Mouse (Mus musculus) hindlimb bud, embryonic 11.5 days (tissue): Measurements from ENCODE around the gene Slc6a4.

ENCODE experiments used
- DNase-seq: peaks from one replicate; pipeline ENCODE4 v3.0.0-alpha.2; 2012; ENCODE audit warnings: low read depth, low spot score; ENCODE audit errors: extremely low spot score

Slc6a4 gene

DNA sequence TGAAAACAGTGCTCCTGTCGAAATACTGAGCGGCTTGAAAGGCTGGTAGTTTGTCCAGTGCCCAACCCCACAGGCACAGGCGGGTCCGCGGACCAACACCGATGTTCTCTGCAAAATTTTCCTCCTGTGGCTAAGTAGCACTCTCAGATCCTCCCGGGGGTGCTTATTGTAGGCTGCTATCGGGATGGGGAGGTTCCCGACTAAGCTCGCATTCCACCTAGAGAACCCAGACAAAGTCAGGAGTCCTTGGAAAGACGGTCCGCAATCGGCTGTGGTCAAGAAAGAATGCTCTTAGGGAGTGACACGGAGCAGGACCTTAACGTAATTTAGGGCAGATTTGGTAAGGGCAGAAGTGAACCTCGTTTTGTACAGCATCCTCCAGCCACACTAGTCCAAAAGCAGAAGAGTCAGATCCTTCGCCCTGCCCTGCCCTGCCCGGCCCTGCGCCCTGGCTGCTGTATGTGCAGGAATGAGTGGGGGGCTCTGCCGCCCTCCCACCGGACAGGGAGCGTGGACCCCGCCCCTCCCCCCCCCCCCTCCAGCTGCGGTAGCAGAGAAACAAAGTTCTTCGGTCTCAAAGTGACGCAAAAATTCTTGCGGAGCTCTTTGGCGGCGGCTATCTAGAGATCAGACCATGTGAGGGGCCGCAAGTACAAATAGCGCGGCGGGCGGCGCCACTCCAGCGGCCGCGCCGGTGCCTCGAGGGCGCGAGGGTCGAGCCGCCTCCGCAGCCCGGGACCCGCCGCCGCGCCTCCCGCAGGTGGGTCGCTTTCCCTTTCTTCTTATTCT lies at the start of gene Slc6a4:
Slc6a4 (plus strand) TSS at position 688 of the 789 bp plus-strand sequence.
- DNase-seq: peak; percentile 26

DNA sequence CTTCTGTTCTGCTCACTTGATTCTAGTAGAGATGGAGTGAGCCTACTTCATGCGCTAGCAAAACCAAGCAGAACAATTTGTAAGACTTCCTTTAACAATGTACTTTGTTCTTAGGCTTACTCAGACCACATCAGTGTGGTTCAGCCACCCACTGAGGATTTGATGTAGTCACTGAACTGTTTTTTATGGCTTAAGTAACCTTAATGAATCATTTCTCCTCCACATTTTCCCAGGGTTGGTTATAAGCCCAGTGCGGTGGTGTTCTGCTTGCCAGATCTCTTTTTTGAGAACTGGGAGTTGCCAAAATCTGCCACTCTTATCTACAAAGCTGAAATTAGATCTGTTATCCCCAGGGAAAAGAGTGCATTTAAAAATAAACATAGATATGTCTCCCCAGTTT lies 44.9 kb upstream of the Slc6a4 start:
- no peak for DNase-seq

DNA sequence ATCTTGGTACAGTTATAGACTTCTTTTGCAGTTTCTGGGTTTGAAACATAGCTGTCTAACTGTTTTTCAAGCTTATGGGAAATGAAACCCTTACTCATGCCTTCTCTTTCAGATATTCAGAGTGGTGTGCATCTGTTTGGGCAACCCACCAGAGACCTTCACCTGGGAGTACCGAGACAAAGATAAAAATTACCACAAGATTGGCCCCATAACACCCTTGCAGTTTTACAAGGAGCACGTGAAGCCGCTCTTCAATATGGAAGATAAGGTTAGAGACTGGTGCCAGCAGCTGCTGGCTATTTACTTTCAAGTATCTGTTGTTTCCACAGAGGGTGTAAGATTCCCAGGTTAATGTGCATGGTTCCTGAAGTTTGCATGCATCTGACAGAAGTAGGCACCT lies 32.7 kb upstream of the Slc6a4 start:
- DNase-seq: no peak

DNA sequence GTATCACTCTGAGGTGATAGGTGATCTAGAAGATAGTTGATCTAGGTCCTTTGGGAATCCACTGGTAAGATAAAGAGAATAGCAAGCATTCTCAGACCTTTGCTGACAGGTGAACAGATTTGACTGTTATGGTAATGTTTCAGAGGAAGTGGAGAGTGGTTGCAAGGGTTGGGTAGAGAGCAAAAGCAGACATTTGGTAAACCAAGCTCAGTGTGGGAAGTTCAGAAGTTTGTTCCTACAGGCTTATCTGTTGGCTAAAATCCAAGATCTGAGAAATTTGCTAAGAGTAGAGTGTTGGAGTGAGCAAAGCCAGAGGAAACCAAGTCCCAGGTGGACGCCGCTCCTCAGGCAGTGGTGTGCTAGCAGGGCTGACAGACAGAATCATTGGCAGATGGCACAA lies 28.1 kb upstream of the Slc6a4 start:
- no peak for DNase-seq

DNA sequence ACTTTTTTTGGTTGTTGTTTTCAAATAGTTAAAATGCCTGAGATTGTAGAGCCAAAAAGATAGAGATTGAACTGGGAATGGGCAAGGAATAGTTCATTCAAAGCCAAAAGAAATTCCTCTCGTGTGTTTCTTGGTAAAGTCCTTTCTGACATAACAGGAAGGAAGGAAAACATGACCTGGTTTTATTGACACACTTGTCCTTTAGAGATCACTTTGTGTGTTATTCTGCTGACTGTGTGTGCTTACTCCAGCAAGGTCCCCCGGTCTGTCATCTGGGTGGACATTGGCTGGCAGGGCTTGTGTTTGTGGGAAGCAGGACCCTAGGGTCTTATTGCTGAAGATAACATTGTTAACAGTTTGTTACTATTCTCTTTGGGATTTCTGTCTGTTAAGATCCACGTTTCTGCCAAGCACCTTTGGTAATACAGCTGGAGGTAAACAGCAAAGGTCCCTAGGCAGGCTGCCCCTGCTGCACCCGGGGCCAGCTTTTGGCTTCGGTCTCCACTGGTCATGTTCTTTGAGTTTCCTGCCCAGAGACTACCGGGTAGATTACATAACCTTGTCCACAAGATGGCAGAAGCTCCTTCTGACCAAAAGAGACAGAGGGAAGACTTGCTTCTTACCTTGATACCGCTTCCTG lies 23.6 kb upstream of the Slc6a4 start:
- DNase-seq: no peak

DNA sequence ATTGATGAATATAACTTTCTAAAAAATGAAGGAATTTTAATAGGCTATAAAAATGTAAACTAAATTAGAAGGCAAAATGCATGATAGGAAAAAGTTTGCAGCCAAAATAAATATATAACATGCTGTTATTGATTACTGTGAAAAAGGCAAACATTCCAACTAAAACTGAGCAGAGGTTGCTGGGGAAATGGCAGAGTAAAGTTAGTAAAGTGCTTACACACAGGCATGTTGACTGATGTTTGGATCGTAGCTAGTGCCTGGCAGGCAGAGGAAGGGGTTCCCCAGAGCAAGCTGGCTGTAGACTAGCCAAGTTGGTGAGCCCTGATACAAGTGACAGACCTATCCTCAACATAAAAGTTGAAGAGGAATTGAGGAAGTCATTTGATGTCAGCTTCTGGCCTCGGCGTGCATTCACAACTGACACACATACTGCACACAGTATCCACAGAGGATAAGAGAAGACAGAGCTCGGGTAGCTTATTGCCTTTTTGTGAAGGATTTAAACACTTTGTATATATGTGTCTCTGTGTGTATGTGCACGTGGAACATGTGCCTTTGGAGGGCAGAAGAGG lies 16.7 kb upstream of the Slc6a4 start:
- DNase-seq: no peak

DNA sequence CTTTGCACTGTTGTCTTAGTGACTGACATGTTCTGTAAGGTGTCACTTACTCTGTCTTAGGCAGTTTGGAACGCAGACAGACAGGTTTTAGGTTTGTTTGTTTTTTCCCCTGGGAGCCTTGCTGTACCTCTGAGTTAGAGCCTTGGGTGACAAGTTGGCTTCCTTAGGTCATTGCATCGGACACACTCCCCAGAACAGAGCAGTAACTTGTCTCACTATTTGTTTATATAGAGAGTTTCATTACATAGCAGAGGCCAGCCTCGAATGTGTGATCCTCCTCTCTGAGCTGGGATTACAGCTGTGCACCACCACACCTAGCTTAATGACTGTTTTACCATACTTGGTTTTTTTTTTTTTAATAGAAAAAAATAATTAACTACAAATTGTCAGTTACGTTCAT lies 16.0 kb upstream of the Slc6a4 start:
- no peak for DNase-seq

DNA sequence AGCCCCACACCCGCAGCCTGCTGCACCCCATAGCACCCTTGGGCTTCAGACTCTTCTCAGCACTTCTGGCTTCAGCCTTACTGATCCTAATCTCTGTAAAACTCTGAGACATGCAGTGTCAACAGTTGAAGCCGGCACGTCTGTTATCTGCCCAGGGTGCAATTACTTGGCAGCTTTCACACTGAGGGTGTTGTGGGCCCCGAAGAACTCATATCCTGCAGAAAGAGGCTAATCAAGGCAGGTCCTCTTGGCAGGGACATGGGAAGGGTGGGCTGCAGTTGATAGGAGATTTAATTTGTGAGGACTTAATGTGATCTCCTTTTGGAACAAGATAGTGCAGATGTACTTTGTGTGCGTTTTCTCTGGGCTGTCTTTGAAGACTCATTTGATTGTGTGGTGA lies 14.8 kb upstream of the Slc6a4 start:
- DNase-seq: no peak

DNA sequence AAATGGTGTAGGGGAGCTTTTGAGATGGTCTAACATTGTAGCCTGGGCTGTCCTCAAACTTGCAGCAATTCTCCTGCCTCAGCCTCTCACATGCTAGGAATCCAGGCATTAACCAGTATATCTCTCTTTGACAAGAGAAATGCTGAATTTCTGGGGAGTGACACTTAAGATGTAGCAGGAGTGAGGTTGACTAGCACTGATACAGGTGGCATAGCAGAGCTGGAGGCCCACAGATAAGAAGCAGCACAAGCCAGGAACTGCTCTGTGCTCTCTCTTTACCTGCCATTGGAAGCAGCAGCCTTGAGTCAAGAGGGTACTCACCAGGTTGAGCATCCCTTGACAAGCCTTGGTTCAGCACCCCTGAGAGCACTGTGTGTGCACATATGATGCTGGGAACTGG lies 14.2 kb upstream of the Slc6a4 start:
- DNase-seq: no peak

DNA sequence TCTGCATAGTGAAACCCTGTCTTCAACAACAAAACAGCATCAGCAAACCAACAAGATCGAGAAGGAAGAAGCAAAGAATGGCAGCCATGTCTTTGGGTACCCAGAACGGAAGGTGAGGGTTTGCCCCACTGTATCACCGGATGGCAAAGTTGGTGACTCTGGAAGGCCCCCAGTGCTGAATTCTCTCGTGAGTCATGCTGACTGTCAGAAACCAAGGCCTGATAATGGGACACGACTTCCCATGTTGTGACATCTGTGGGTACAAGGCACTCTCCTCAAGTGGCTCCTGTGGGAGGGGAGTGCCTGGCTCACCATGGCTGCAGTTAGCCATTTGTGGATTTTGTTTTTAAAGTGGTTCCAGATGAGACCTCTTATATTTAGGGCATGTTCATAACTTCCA lies 7.6 kb upstream of the Slc6a4 start:
- DNase-seq: no peak

DNA sequence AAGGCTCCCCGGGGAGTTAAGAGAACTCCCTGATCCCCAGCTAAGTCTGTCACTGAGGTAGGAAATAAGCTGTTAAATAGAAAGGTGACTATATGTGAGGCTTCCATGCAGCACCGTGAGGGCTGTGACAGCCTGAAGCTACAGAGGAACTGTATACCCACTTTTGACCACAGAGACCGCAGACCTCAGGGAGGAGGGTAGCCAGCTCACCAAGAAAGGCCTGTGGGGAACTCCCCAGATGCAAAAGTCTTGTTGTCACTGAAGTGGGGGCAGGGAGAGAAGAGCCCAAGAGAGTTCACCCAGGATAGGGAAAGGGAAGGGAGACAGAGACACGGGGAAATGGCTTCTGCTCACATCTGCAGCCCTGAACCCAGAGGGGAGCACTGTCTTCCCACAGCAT lies 5.5 kb upstream of the Slc6a4 start:
- no peak for DNase-seq

DNA sequence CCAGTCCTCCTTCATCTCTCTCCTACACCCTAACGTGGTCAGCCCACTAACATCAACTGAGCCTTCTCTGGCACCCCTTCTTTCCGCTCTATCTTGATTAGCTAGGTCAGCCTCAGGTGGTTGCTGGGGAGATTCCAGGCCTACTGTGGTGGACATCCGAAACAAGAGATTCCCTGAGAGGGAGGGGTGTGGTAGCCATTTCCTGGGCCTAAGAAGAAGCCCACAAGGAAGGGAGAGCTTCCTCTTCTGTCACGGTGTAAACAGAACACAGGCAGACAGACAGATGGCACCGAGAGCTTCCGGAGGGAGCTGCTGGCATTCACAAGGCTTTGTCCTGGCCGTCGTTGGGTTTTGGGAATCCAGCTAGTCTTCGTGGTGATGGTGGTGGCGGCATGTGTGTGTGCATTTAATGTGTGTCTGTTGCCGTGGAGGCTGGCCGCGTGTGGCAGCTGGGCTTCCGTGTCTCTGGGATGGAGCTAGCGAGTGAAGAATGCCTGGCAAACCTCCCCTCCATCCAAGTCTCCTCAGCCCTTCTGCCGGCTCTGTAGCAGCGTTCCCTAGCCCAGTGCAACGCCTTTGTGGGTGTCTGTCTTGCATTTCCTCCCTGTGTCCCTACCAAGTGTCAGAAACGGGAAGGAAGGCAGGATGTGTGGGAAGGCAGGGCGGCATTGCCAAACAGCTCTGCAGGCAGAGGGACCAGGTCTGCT lies 2.3 kb upstream of the Slc6a4 start:
- DNase-seq: no peak

DNA sequence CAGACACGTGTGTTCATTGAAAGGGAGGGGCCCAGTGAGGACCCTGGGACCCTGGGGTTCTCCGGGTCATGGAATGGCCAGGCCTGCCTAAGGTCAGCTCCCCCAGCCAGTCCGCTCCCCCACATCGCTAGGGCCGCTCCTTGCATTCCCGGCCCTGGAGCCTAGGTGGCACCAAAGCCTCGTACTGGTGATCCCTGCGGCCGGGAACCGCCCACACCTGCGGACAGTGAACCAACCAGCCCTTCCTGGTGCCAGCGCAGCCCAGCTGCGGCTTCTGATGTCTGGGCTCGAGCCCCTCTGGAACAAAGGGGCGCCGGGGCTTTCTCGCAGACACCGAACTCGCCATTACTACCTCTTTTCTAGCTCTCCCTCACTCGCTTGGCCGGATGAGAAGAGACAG lies 1.1 kb upstream of the Slc6a4 start:
- peak; percentile 30 for DNase-seq

DNA sequence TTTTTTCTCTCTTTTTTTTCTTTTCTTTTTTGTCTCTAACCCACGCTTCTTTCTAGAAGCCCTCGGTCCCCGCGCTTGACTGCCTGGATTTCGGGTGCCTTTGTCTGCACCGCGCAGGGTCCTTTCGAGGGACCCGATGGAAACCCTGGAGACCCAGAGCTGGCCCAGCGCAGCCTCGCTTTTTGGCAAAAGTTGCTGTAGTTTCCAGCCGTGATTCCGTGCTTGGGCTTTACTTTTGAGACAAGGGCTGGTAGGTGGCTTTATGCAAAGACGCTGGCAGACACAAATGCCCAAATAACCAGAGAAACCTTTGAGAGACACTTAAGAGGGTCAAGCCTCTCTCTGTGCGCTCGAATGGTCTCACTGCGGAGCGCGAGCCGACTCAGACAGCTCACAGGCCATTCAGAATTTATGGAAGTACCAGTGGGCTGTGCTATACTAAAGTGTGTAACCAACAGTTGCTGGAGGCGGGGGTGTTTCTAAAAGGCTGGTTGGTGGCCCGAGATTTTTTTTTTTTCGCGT lies 363 bp downstream of the Slc6a4 start:
- DNase-seq: no peak

DNA sequence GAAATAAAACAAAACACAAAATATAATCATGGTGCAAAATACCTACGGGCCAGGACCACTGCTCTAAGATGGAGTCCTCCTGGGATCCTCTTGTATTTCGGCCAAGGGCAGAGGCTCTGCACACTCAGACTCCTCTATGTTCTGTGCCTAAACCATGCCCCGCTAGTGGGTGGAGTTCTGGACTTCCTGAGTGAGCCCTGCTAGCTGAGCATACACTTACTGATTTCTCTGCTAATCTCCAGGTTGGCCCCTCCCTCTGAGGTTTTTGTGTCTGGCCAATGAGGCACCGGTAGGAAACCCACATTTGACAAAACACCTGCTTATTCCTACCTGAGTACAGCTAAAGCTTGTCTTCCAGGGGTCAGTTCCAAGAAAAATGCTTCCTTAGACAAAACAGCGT lies 2.3 kb downstream of the Slc6a4 start:
- DNase-seq: no peak

DNA sequence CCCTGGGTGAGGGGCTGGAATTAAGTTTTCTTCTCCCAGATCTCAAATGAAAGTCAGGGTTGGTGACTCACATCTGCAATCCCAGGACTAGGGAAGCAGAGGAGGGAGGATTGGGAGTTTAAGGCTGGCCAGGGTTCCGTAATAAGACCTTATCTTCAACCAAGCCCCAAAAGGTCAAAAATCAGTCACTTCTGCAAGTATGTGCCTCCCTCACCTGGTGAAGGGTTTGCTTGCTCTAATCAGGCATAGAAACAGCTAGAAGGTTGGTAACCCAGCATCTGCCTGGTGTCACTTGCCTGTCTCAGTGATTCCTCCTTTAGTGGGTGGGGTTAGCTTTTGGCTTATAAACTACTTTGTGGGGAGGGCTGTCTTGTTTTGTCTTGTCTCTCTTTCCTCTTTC lies 4.0 kb downstream of the Slc6a4 start:
- DNase-seq: no peak

DNA sequence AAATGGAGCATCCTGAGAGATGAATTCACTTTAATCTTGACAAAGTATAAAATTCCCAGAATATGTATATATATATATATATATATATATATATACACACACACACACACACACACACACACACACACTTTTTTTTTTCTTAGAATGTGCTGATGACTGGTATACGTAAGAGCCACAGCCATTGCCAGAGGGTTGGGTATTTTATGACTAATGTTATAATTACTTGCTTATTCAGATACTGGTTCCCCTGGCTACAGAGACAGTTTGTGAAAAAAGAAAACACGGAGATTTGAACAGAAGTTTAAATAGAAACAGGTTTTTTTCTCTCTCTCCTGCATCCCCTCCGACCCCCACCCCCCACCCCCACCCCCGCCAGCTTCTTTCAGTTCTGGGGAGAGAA lies 7.5 kb downstream of the Slc6a4 start:
- no peak for DNase-seq

DNA sequence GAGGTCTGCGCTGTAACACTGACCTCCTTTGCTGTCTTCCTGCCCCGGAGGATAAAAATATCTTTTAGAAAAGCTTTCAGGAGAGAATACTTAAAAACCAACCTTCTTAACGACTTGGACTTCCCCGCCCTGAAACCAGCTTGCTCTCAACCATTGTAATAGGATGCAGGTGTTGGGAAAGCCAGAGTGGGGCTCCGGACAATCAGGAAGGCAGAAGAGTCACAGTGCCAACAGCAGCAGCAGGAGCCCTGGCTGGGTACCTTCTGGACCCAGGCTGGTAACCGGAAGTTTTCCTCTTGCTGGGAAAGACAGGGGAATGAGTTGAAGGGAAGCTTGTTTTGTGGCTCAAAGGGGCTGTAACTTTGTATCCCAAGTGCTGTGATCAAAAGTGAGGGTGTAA lies 8.2 kb downstream of the Slc6a4 start:
- no peak for DNase-seq

DNA sequence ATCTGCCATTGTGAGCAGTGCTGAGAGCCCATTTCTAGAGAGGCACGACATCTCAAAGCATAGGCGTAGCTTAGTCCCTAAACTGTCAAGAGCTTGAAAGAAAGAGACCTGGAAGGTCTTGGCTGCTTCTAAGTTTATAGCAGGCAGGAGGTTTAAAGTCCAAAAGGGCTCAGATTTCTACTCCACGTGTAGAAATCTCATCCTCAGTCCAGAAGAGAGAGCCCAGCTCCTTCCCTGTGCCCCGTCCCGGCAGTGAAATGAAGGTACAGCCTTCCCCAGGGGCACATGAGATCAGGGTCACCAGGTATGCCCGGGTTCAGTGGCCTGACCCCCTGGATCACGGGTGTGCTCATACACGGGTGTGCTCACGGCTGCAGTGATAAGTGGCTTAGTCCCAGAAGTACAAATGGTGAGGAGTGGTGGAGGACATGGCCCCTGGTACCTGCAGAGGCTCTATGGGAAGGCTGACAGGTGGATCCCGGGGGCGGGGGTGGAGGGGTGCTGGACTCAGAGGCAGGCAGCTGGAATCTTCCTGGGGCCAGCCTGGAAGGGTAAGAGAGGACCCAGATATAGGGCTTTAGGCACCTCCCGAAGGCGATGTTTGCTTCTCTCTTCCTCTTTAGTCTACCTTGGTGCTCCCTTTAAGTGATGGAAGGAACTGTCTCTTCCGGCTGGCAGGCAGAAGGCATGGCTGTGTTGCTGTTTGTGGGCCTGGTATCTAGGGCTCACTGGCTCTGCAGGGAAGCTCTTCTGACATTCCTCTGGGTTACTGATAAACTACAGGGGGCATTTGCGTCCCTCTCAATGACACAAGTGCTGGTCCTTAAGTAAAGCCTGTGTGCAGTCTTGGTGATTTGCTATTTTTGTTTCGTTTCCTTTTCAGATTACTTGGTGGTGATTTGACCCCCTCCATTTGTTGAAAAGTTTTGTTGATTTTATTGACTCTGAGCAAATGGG lies 10.9 kb downstream of the Slc6a4 start:
- DNase-seq: no peak

DNA sequence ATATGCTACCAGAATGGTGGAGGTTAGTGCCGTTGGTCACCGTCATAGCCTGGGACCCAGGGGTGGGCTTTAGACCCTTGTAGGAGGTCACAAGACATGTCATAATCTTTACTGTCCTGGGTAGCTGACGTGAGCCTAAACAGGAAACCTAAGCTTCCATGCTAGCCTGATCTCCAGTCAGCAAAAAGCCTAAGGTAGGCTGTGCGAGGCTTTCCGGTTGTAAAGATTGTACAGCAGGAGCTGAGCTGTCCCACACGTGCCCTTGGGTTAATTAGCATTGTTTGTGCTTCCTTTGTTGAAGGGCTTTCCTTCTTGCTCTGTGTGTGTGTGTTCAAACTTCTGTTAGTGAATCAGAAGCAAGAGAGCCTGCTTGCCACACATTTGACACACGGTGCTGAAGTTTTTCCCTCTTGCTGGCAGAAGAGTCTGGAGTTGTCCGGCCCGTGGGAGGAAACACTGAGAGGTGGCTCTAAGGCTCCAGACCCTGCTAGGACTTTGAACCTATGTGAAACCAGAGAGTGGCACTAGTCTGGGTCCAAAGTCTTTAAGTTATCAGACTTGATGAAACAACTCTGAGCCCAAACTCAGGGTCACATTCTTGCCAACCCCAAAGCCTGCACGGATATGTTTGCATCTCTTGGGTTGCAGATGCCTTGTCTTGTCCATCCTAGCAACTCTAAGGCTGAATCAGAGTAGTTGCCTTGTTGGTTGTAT lies 12.5 kb downstream of the Slc6a4 start:
- DNase-seq: no peak
